Mouse (Mus musculus) liver, postnatal 0 days (tissue): ENCODE measurements around the gene Xpo5. TPM values are rescaled to one million over a fixed set of nuclear protein-coding genes. Genes with fewer than 3 reads are reported as not detected.

Experiments
- ATAC-seq: fragments of 200-750 bp; cut with Nextera tagmentation; 2 replicates; pipeline ENCODE4 v1.8.0; 2017; ENCODE audit warnings: mild to moderate bottlenecking, moderate library complexity
- DNase-seq: peaks from one replicate; pipeline ENCODE4 v3.0.0-alpha.2; 2016
- H3K27ac ChIP-seq: fragments of 300-500 bp; sonication (generic); 2 replicates; pipeline ENCODE4 v1.5.1; 2014; ENCODE audit warnings: antibody characterized with exemption, moderate library complexity, mild to moderate bottlenecking, low read depth
- H3K27me3 ChIP-seq: fragments of 300-500 bp; sonication (generic); 2 replicates; pipeline ENCODE4 v1.6.1; 2014; ENCODE audit warnings: low read length, control low read depth, mixed read lengths; ENCODE audit not compliant: insufficient read depth
- H3K36me3 ChIP-seq: fragments of 300-500 bp; sonication (generic); replicated peaks from 2 replicates; pipeline ENCODE4 v1.6.1; 2014; ENCODE audit warnings: mild to moderate bottlenecking, control low read depth, low read length, moderate library complexity, mixed read lengths; ENCODE audit not compliant: insufficient read depth
- H3K4me1 ChIP-seq: fragments of 300-500 bp; sonication (generic); 2 replicates; pipeline ENCODE4 v1.6.1; 2014; ENCODE audit warnings: antibody characterized with exemption, mild to moderate bottlenecking, control low read depth; ENCODE audit not compliant: insufficient read depth
- H3K4me2 ChIP-seq: fragments of 300-500 bp; sonication (generic); 2 replicates; pipeline ENCODE4 v1.6.1; 2014; ENCODE audit warnings: low read depth, mild to moderate bottlenecking, low read length, moderate library complexity, mixed read lengths
- H3K4me3 ChIP-seq: fragments of 300-500 bp; sonication (generic); 2 replicates; pipeline ENCODE4 v1.5.1; 2014; ENCODE audit warnings: low read depth, low read length
- H3K9ac ChIP-seq: fragments of 300-500 bp; sonication (generic); replicated peaks from 2 replicates; pipeline ENCODE4 v1.6.1; 2014; ENCODE audit warnings: mild to moderate bottlenecking, moderate library complexity
- H3K9me3 ChIP-seq: fragments of 300-500 bp; sonication (generic); 2 replicates; pipeline ENCODE4 v1.6.1; 2016; ENCODE audit warnings: mild to moderate bottlenecking, control low read depth, low read length, mixed read lengths
- CTCF ChIP-seq: sonication (generic); IDR thresholded peaks from 2 replicates; pipeline ENCODE4 v1.5.1; 2016; ENCODE audit warnings: antibody characterized with exemption, low read depth
- EP300 ChIP-seq: IDR thresholded peaks from 2 replicates; pipeline ENCODE4 v1.6.1; 2016; ENCODE audit warnings: antibody characterized with exemption, low read depth, mild to moderate bottlenecking
- WGBS: fragments of 180-500 bp; shearing (Covaris S2); extraction: QIAGEN DNeasy Blood & Tissue Kit; methylation state at CpG from one replicate; pipeline ENCODE4 v1.1.7; 2014; ENCODE audit not compliant: insufficient replicate concordance; 5-methylcytosine and 5-hydroxymethylcytosine counted together
- polyA plus RNA-seq: library from polyadenylated mRNA; unstranded; fragments of >200 nt; fragmentation: Nextera tagmentation; extraction: Ambion mirVana; gene quantifications from 2 replicates; pipeline ENCODE4 v1.2.1, GENCODE M21; 2015

The Xpo5 gene
- polyA plus RNA-seq, 1 experiment from 2014 or later: 8.7 TPM

DNA sequence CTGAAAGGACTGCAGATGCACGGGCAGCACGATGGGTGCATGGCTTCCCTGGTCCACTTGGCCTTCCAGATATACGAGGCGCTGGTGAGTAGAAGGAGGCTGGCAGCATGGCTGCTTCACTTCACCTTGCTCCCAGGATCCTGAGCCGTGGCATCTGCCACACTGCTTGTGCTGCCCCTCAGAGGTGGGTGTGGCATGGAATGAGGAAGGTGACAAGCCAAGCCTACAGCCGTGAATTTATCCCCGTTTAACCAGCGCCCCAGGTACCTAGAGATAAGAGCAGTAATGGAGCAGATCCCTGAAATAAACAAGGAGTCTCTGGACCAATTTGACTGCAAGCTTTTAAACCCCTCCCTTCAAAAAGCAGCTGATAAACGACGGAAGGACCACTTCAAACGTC lies 38.9 kb downstream of the Xpo5 start:
- Histone ChIP-seq H3K9ac (no peak overlapping the region), H3K4me2 (no peak overlapping the region), H3K4me1 (no peaks in the 10 kb centered on the region), H3K4me3 (no peak overlapping the region), H3K27me3 (no peaks in the 10 kb centered on the region), H3K36me3 (peaks cover 86% of the 10 kb centered on the region), H3K9me3 (no peaks in the 10 kb centered on the region), H3K27ac (no peak overlapping the region)
- no peak for ATAC-seq
- WGBS: 79% methylated on average over 11 of the region's 11 CpGs
- DNase-seq: no peak
- no peak for TF ChIP-seq EP300
- TF ChIP-seq CTCF: no peak

DNA sequence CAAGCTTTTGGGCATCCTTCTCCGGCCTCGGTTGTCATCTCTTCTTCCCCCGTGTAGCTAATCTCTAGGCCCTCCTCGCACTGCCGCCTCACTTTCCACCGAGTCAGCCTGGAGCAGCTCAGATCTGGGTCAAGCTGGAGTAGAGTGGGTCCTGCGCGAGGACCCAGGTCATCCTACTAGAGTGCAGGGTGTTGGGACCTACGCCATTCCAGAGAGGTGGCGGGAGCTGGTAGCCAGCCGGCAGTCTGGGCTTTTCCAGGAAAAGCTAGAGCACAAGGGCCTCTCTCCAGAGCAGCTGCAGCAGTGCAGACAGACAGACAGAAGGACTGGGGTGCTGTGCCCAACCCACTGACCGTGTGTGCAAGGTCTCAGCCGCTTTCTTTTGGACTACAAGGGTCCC lies 39.7 kb downstream of the Xpo5 start:
- ATAC-seq: no peak
- Histone ChIP-seq H3K27me3 (no peaks in the 10 kb centered on the region), H3K36me3 (peaks cover 78% of the 10 kb centered on the region), H3K4me3 (no peak overlapping the region), H3K27ac (no peak overlapping the region), H3K9ac (no peak overlapping the region), H3K9me3 (no peaks in the 10 kb centered on the region), H3K4me2 (no peak overlapping the region), H3K4me1 (peaks cover 7% of the 10 kb centered on the region)
- TF ChIP-seq CTCF (no peak), EP300 (no peak)
- 89% methylated on average over 13 of the region's 13 CpGs for WGBS
- DNase-seq: no peak

DNA sequence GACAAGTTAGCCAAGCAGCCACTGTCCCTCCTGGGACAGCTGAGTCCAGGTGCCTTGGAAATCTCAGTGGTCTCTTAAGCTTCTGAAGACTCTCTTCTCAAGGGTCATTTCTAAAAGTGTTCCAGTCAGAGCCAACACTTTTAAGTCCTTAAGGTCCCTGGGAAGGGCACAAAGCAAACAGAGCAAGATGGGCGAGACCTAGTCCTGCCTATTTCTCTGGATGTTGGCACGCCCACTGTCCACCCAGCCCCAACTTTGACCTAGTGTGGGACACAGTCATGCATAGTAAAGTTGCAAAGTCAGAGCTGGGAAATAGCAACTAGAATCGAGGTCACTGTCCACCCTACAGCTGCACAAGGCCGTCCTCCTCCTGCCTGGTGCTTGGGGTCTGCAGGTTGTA lies 40.4 kb downstream of the Xpo5 start:
- H3K4me1 ChIP-seq: peaks cover 8% of the 10 kb centered on the region
- H3K4me2 ChIP-seq: no peak overlapping the region
- no peak overlapping the region for H3K9ac ChIP-seq
- no peak overlapping the region for H3K27ac ChIP-seq
- DNase-seq (no peak), ATAC-seq (no peak)
- no peaks in the 10 kb centered on the region for H3K27me3 ChIP-seq
- H3K4me3 ChIP-seq: no peak overlapping the region
- TF ChIP-seq EP300 (no peak), CTCF (no peak)
- WGBS: 76% methylated on average over 4 of the region's 4 CpGs
- H3K9me3 ChIP-seq: no peaks in the 10 kb centered on the region
- peaks cover 76% of the 10 kb centered on the region for H3K36me3 ChIP-seq

DNA sequence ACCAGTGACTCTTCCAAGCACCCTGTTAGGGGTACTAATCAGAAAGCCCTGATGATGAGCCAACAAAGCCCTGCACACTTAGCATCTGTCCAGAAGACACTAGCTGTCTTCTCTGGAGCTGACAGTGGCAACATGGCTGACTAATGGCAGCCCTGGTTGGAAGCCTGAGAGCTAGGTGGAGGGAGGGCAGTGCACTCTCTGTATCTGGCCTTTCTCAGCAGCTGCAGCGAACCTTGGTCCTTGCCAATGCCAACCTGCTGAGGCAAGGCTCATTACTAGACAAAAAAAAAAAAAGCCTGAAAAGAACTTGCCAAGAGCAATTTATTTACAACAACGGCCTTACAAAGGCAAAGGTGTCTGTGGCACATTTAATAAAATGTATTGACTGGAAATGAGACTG lies 41.0 kb downstream of the Xpo5 start:
- DNase-seq (no peak), ATAC-seq (no peak)
- Histone ChIP-seq H3K9me3 (no peaks in the 10 kb centered on the region), H3K4me1 (peaks cover 8% of the 10 kb centered on the region), H3K9ac (no peak overlapping the region), H3K4me2 (no peak overlapping the region), H3K27me3 (no peaks in the 10 kb centered on the region), H3K4me3 (no peak overlapping the region), H3K27ac (no peak overlapping the region), H3K36me3 (peaks cover 70% of the 10 kb centered on the region)
- WGBS: 87% methylated on average over 2 of the region's 2 CpGs
- TF ChIP-seq CTCF (no peak), EP300 (no peak)

DNA sequence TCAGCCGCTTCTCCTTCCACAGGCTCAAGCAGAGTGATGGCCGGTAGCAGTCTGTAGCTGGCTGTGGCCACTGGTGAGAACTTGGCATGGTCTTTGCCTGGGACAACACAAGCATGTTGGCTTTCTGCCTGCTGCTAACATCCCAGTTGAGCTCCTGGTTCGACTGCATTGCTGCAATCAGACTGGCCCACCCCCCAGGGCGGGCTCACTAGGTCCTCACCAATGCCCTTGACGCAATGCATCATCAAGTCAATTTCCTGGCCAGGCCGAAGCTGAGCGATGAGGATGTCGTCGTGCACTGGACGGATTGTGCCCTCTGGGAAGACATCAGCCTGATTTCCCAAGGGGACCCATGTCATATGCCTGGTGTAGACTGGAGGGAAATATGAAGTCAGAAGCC lies 42.0 kb downstream of the Xpo5 start:
- Histone ChIP-seq H3K9me3 (no peaks in the 10 kb centered on the region), H3K4me1 (peaks cover 15% of the 10 kb centered on the region), H3K4me3 (no peak overlapping the region), H3K27ac (no peak overlapping the region), H3K4me2 (no peak overlapping the region), H3K36me3 (peaks cover 64% of the 10 kb centered on the region), H3K27me3 (no peaks in the 10 kb centered on the region), H3K9ac (no peak overlapping the region)
- WGBS: 70% methylated on average over 10 of the region's 10 CpGs
- ATAC-seq: peak; percentile 22; the same call in 1 of the 2 replicates
- DNase-seq: peak; percentile 64
- TF ChIP-seq CTCF: no peak
- TF ChIP-seq EP300: no peak

DNA sequence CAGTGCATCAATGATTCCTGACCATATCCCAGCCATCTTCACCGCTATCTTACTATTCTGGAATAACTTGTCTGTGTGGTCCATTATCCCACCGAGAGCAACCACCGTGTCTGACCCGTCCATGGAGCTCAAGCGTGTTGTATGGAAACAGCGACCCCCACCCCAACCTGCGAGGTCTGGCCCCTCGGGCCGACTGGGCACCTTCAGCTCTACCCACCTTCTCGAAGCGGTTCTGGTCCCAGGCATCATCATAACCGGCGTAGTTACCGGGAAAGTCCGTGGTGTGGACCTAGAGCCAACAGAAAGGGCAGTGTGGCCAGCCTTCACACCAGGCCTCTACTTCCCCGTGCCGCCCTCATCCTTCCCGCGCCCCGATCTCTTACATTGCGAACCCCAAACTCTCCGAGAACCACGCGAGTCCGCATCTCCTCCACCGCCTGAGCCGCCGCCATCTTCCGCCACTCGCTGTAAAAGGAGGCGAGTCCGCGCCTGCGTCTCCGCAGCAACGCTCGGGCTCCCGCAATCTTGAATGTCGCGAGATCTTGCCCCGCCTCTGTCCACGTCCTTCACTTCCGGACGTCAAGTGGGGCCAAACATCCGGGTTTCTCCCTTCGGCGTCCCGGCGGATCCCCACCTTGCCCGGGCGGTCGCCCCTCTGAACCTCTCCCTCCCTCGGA lies 45.1 kb downstream of the Xpo5 start, which contains the start of the genes Polr1c and Yipf3:
Gene Polr1c (minus strand): TSS at position 543 of the 677 bp plus-strand sequence.
Gene Yipf3 (plus strand): TSS at position 569 of the 677 bp plus-strand sequence.
- peaks cover 64% of the 10 kb centered on the region for H3K36me3 ChIP-seq

More for the DNA sequence above, 45.1 kb downstream of the Xpo5 start, which contains the start of the genes Polr1c and Yipf3:
- peak within 1 kb of the TSS; percentile 86 for H3K27ac ChIP-seq
- TF ChIP-seq CTCF (no peak), EP300 (peak; percentile 62; the same call in 1 of the 2 replicates)
- H3K4me1 ChIP-seq: peaks cover 15% of the 10 kb centered on the region
- peak within 1 kb of the TSS; percentile 97 for H3K4me3 ChIP-seq
- H3K4me2 ChIP-seq: peak within 1 kb of the TSS; percentile 96
- H3K9me3 ChIP-seq: no peaks in the 10 kb centered on the region
- ATAC-seq (peak; percentile 95), DNase-seq (peak; percentile 96)
- under 1% methylated on average over 53 of the region's 53 CpGs for WGBS
- H3K27me3 ChIP-seq: no peaks in the 10 kb centered on the region
- peak within 1 kb of the TSS; percentile 99 for H3K9ac ChIP-seq
